Mouse (Mus musculus): ENCODE measurements around the gene Foxj1.
A peak's percentile ranks its signal among the peaks of the same experiment; 100 is the strongest.

The Foxj1 gene

DNA sequence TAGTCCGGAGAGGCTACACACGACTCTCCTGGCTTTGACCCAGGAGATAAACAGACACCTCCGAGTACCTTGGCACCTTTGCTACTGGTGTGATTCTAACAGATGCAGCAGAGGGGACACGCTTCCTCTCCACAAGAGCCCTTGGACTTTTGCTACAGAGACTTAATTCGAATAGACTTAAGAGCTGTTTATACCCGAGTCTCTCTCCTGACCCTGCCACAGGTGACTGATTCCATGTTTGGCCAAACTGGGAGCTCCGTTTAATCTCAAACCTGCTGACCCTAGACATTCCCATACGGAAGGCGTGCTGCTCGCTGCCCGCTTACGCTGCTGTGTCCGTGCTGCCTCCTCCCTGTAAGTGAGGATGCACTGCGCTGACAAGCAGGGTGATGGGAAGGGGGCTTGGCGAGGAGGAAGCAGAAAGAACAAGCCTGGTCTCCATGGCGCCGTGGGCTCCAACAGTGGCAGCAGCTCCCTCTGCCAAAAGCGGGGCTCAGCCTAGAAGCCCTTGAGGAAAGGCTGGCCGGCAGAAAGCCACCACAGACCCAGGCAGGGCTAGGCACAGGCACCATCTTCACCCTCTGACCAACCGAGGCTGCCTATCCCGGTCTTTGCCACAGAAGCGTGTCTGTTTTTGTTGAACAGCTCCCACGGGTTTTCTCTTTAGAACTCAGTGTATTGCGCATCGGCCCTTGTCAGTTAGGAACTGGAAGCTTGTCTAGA lies 7.0 kb upstream of the Foxj1 start:
- no peak for DNase-seq

DNA sequence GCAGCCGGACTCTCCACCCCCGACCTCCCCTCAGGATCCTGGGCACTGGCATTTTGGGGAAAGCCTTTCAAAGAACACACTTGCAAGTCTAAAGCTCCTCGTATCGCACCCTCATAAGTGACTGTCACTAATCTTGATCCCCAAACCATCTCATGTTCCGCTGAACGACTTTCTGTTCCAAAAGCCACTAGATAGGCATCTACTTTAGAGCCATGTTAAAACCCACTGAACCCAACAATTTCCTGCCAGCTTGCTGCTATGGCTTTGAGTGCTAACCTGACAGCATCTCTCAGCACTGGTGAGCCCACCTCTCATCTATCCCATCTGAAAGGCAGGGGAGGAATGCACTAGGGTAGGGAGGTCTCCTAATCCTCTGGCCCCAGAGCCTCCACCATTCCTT lies 2.3 kb upstream of the Foxj1 start:
- no peak for DNase-seq

DNA sequence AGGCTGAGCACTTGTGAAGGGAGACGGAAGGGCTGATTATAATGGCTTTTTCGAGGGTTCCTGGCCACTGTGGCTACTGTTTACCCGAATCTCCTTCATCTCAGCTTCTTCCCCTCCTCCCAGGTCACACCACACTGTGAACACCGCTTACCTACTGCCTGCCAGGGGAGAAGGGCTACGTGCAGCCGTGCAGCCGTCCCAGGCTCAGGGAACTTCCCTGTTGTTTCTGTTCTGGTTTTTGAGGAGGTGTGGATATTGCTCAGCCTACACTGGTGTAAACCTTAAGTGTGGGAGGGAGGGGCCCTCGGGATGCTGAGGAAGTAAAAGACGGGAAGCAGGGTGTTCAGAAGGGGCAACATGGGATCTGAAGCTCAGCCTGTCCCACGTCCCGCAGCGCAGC lies 1.8 kb upstream of the Foxj1 start:
- DNase-seq, result no peak

DNA sequence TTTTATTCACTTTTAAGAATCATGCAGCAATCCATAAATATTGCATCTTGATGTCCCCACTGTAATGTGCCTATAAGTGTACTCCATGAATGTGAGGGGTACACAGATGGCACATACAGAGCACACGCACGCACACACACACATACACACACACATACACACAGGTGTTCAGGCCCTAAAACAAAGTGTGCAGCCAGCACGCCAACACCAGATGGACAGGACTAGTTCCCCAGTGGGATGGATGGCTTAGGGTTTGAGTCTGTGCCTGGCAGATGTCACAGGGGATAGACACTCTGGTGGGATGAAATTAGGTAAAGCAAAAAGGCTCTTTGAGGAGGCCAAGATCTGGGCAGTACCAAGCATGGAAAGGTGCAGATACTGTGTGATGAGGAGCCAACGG lies 1.2 kb upstream of the Foxj1 start:
- DNase-seq, result no peak

DNA sequence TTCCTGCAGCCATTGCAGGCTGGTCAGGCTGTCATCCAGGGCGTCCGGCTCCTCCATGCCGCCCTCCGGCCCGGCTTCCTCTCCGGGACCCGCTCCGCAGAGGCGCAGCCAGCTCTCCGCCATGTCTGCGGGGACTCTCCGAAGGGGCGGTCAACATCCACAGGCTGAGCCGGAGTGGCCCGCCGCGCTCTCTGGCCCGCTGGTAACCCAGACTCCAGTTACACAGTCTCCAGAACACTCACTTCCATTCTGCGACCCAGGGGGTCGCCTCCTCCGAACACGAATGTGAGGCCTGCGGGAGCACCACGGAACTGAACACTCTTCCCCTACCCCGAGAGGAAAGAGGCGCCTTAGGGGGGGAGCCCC lies 799 bp downstream of the Foxj1 start:
- no peak for DNase-seq

DNA sequence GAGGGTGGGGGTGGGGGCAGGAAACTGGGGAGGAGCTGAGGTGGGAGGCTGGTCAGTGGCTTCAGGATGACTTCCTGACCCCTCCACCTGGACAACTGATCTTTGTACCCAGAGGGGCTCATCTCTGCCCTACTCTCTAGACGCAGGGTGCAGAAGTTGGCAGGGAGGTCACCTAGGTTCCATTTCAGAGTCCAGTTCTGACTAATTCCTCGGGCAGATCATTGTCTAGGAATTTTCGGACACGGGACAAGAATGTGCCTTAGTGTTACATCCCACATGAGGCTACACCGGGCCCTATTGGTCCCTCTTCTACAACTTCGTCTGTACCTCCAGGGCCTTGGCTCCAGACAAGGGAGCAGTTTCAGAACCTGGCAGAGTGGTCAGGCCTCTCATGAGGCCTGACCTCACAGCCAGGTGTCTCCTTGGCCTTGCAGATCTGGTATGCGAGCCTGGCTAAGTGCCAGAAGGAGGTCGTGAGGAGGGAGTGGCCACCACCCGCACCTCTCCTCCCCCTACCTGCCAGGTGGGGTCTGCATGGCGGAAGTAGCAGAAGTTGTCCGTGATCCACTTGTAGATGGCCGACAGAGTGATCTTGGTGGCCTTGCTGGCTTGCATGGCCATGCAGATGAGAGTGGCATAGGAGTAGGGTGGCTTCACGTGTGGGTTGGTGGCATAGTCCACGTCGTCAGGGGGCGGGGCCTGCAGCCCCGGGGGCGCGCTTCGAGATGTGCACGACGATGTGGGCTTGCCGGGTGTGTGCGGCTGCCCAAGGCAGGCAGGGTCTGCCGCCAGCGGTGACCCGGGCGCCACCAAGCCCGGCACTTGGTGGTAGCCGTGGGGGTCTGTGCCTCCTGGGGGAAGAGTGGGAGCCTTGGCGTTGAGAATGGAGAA lies 1.4 kb downstream of the Foxj1 start:
- DNase-seq, result peak; percentile 60

DNA sequence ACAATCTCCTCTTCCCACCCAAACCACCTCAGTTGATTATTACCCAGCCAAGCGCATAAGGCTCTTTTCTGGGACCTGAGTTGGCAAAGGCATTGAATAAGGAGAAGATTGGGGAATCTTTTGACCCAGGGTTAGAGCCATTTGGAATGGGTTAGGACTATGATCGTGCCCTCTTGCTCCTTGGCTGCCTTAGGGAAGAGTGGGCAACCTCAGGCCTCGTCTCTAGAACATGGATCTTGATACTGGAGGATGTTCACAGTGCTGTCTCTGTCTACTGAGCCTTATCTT lies 2.3 kb downstream of the Foxj1 start:
- no peak for DNase-seq

DNA sequence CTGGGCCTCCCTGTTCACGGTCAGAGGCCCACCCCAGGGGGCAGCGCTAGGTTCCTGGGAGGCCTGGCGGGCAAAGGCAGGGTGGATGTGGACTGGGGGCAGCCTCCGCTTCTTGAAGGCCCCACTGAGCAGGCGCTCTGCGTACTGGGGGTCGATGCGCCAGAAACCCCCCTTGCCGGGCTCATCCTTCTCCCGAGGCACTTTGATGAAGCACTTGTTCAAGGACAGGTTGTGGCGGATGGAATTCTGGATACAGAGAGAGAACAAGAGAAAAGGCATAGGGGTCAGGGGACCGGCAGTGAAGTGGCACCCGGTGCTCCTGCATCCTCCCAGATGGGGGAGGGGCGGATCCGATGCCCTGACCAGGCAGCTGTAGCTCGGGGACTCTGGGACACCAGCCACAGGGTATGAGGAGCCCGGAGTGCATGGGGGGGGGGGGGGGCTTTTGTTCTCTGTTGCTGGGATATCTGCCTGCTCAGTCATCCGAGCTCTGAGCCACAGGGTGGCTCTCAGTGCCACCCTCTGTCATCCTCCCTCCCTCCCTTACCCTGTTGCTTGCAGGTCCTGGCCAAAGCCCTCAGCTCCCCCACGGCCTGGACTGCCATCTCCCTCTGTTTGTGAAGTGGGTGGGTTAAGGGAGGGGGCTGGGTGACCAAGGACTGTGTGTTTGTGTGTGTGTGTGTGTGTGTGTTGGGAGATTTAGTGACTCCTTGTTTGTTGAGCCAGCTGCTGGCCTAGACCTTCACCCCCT lies 2.8 kb downstream of the Foxj1 start:
- peak; percentile 67 for DNase-seq

DNA sequence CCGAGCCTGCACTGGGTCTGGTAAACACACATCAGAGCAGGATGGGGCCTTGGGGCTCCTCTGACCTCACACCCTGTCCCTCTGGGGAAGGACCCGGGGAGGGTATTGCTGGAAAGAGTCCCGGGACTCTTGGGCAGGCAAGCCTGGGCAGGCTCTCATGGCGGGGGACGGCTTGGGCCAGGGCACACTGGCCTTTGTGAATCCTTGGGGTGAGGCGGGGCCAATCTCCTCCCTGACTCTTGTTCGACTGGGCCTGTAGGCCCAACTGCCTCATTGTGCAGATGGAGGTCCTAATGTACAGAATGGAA lies 5.0 kb downstream of the Foxj1 start:
- DNase-seq, result no peak

DNA sequence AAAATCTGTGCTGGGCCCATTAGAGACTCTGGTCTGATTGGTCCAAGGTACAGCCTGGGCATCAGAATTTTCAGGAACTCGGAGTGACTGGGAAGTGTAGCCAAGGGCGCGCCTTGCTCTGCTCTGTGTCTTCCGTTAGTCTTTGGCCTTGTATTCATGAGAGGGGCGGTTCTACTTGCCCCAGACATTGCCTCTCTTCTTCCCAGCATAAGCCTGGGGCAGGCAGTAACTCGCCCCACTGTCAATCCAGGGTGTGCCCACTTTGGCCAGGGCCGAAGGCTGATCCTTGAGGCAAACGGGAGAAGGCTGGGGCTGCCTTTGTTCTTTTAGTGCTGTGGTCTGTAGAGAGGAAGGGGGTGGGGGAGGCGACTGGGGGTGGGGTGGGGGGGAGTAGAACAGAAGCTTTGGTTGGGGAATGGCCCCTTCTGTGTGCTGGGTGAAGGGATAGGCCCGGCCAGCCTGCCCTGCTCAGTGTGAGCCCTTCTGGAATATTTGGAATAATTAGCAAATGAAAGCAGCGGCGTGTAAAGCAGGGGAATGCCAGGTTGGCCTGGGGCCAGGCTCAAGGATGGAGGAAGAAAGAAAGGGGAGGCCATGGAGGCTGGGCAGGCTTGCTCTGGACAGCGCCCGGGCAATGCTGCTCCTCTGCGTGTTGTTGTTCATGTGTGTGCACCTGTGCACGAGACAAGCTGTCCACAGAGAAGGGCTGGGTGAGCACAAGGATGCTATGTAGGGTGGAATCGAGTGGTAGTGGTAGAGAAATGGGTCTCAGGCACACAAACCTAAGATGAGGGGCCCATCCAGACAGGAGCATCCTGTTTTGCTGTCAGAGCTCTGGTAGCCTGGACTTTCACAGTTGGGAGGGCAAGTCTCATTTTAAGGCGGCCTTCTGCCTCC lies 5.6 kb downstream of the Foxj1 start:
- DNase-seq, result peak; percentile 77

DNA sequence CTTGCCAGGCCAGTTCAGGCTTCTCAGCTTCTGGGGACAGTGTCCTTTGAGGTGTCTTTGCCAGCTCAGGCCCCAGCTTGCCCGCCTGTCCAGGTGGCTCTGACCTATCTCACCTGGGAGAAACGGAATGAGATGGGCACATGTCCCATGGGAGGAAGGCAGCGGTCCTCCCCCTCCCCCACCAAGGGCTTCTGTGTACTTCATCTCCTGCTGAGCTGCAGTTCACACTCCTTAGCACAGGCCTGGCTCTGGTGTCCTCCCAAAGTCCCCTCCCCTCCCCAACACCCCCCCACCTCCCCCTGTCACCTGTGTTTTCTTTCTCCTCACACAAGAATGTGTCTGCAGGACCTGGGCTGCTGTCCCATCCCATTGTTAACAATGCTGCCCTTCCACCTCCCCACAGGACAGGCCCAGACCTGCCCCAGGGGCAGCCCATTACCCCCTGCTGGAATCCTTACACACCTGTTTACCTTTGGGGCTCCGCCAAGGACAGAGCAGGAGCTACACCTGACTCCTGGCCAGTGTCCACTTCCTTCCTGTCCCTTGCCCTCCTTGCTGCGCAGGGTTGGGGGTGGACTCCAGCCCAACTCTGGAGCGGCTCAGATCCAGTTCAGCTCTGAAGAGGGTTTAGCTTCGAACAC lies 8.1 kb downstream of the Foxj1 start:
- DNase-seq, result peak; percentile 16

DNA sequence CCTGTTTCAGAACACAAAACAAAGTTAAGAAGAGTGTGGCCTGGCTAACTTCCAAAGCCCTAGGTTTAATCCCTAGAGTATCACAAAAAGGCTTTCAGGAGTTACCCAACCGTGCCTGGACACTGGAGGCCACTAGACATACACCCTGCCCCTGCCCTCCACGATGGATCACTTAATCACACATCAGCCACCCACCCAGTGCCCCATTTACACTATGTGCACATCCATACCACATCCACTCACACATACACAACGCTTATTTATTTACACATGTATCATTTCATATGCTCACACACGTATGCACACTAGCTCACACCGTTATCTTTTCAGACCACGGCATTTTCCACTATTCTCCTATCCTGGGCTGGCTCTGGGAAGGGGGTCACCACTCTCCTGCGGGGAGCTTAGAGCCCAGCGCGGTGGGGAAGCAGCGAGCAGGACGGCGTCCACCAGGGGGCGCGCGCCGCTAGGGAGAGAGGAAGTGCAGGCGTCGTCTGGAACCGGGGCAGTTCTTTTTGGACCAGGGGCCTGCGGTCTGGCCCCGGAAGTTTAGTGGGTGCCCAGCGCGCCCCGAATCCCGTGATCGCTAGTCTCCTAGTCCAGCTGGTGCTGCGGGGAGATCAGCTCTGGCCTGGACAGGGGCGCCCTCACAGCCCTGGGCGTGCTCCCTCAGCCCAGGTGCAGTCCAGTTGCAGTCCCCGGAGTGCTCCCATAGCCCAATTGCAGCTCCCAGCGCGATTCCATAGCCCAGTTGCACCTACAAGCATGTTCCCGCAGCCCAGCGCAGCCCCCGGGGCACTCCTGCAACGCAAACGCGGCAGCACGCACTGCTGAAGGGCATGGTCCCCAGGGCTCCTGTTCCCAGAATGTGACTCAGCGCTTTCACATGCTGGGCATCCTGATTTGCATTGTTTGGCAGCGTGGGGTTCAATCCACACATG lies 16.2 kb downstream of the Foxj1 start:
- peak; percentile 94 for DNase-seq

DNA sequence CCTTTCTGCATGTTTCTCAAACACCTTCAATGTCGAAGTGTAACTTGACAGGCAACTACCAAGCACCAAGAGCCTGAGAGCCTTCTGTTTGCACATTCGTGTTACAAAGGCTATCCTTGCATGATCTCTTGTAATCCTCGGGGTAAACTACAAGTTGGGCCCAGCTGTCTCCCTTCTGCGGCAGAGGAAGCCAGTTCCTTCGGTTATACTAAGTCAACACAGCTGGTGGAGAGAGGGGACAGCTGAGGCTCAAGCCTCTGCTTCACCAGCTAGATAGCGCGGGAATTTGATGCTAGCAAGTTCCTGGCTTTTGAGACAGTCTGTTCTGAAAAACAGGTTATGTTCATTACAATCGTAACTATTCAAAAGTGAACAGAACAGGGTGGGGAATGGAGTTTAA lies 22.8 kb downstream of the Foxj1 start:
- DNase-seq, result peak; percentile 63

DNA sequence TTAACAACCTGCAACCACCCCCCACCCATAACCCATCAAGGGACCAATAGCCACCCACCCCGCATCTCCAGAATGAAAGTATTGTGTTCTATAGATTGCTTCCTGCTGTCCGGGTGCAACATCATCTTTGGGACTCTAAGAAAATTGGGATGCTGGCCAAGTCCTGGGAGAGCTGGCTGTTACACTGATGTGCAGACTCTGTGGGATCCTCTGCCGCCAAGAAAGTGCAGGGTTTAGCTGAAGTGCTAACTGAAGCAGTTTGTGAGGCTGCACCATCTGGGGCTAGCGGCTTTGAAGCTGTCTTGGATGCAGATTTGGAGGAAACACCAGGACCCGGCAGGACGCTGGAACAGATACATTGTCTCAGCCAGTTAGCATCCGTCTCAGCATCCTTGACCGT lies 24.0 kb downstream of the Foxj1 start:
- peak; percentile 59 for DNase-seq

DNA sequence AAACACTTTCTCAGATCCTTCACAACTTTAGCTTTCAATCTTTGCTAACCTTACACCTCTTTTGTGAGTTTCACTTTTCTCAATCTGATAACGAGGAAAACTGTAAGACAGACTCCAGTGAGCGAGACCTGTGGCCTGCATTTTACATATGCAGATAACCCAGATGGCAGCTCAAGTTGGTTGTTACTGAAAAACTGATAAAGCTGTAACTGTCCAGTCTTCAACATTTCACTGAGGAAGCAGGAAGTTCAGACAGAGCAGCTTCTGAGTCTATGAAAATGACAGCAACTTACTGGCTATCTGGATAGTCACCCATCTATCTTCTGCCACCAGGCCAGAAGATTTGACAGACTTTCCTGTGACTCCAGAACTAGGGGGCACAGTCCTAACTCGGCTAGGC lies 25.6 kb downstream of the Foxj1 start:
- no peak for DNase-seq

DNA sequence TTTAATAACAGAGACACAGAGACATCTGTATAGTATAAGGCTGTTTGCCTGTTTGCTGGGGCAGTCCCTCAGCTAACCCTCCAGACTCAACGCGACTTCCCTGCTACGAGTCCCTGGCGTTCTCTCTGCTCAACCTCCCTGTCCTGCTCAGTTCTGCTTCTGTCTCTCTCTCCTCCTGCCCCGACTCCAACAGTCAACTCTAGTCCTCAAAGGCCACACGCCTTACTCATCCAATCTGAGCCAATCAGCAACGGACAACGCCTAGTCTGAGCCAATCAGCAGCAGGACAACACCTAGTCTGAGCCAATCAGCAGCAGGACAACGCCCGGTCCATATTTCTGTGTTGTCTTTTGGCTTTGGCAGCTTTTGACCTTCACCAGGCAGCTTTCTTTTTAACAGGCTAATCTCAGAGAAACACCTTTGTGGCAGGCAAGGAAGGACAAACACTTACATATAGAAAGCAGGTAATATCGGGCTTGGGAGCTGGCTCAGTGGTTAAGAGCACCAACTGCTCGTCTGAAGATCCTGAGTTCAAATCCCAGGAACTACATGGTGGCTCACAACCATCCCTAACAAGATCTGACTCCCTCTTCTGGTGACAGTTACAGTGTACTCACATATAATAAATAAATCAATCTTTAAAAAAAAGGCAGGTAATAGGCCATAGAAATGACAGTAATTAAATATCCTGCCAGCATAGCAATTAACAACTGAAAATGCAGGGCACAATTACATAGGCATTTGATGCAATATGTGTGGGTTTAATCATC lies 27.3 kb downstream of the Foxj1 start:
- no peak for DNase-seq

DNA sequence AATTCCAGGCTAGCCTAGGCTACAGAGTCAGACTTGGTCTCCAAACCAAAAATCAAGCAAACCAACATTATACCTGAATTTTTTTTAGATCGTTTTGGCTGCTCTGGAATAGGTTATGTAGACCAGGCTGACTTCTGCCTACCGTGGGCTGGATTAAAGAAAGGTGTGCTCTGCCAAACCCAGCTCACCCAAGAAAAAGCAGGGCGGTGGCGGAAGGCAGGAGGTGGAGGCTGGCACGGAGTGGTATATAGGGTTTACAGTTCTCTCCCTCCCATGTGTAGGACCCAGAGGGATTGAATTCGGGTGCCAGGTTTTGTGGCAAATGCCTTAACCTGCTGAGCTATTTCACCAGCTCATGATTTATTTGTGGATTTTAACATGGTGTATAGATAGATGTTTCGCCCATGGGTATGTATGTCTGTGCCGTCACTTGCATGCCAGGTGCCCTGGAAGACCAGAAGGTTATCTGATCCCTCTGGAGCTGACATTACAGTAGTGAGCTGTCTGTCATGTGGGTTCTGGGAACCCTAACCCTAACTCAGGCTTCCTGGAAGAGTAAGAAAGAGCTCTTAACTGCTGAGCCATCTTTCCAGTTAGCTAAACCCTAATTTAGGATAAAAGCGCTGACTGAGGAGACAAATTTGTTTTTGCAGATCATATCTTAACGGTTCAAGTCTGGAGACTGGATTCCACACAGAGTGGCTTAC lies 28.0 kb downstream of the Foxj1 start, which contains the start of gene Exoc7:
TSS of gene Exoc7 (minus strand) at position 215 of the 707 bp plus-strand sequence.
- DNase-seq, result no peak

DNA sequence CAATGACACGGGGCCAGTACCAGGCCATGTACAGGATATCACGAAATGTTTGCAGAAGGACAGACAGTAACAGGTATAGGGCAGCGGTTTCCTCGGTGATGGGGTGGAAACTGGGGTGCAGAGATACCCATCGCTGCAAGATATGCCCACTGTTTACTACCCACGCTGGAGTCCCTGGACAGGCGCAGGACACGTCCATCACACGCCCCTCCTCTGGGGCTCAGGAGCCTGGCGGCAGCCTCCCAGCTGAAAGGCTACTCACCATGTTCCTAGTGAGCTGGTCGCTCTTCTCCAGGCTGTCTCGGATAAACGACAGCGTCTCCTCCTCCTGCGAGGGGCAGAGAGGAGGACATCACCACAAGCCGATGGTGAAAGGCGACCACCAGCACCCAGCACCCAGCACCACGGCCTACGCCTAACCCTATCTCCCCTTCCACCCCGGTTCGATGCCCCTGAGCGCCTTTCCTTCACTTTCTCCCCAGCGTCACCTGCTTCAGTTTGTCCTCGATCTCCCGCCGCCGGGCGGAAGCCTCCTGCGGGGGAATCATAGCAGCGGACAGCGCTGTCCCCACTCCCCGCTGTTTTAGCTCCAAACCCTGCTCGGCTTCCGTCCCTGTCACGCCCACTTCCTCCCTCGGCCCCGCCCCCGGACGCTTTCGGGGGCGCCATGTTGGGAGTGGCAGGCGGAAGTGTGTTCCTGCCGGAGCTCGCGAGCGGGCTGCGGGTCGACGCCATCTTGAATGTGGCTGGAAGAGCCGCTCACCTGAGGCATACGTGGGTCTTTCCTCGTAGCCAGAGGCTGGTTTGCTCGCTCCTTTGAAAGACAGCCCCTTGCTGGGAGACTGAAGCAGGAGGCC lies 28.8 kb downstream of the Foxj1 start:
- DNase-seq, result peak; percentile 97

DNA sequence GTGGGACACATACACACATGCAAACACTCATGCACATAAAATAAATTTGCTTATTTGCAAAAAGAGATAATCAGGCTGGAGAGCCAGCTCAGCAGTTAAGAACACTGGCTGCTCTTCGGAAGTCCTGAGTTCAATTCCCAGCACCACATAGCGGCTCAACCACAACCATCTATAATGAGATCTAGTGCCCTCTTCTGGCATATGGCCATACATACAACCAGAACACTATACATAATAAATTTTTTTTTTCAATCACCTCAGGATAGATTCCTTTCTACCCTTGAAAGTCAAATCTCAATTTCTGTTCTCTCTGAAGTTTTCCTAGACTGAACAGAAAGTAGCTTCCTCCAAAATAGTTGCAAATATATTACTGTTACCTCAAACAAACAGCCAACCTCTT lies 29.8 kb downstream of the Foxj1 start:
- no peak for DNase-seq

All from kidney, postnatal 10 days (tissue).